Mouse (Mus musculus) layer of hippocampus, postnatal 14 days (tissue): ENCODE results near the gene Pitx3. TPM values are rescaled to one million over a fixed set of nuclear protein-coding genes. Genes with fewer than 3 reads are reported as not detected.
"Not testable (repeated sequence)": the region's sequence is repeated elsewhere in the genome, so short reads cannot be mapped to it uniquely, and the experiment has no call there.

Source experiments
- DNase-seq, 2 experiments: peaks; one replicate each; pipeline ENCODE4 v3.0.0; 2021 to 2022; ENCODE audit warnings: low spot score in 2 of 2, mixed read lengths in 1 of 2
- long read RNA-seq, 2 experiments: library from polyadenylated mRNA; stranded (forward); transcript quantifications; one replicate each; pipeline ENCODE4 v2.0.0; 2021
- total RNA-seq, 2 experiments: library from RNA; stranded (reverse); gene quantifications; 2 replicates each; pipeline ENCODE4 v1.2.3; 2021

Gene Pitx3
- total RNA-seq, result not detected
- long read RNA-seq, experiment 1, result 0 reads
- long read RNA-seq, experiment 2, result 0 reads

DNA sequence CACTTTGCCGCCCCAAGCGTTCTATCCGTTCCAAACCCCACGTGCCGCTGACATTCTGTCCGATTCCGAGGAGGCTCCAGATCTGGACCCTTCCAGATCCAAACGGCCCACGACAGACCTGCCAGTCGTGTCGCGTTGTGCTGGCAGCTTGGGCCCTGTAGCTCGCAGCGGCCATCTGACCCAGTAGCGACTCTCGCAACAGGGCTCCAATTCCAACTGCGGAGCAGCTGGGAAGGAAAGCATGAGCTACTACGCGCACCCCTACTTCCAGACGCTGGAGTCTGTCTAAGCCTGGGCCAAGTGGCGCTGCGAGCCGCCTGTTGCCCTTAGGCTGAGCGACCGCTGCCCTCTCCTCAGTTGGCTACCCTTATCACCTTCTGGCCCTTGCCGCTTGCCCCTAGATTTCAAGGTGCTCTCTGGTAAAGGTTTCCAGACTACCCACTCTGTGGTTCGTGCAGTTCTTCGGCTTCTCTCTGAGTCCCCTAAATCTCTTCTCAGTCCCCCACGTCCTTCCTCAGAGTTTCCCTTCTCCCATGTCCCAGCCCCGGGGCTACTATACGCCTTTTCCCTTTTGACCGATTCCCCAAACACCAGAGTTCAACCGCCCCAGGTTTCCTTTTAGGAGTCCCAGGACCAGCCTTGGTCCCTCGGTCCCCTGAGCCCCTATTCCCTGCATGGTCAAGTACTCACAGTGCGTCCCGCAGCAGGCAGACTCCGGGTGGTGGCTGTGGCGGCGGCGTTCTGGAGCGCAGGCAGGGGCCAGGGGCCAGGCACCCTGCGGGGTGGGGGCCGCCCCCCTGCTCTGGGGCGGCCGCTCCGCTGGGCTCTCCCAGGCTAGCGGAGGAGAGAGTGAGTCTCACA is at the start of gene Pitx3:
Gene Pitx3, minus strand, starts transcription at position 816 of the 861 bp plus-strand sequence.
- peak in 1 of 2 experiments; percentile 4 for DNase-seq

DNA sequence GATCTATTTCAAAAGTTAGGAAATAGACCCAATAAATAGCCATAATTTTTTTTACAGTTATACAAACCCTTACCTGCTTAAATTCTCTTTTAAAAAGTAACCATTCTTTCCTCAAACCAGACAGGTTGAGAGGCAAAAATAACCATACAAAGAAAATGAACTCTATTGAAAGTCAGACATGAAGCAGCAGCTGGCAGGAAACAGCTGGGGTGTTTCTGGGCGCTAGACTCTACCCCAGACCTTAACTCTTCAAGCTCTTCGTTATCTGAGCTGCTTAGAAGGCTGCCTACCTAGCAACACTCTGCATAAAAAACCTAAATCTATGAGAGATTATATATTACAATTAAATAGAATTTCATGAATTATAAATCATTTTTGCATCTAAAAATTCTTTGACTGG is 39.1 kb upstream of the Pitx3 start:
- DNase-seq, result no peak

- peak; percentile 15 to 17 for DNase-seq
Measured at GRCm38 (mm10) chr19:46186611-46187010, 38.5 kb upstream of the Pitx3 start.

DNA sequence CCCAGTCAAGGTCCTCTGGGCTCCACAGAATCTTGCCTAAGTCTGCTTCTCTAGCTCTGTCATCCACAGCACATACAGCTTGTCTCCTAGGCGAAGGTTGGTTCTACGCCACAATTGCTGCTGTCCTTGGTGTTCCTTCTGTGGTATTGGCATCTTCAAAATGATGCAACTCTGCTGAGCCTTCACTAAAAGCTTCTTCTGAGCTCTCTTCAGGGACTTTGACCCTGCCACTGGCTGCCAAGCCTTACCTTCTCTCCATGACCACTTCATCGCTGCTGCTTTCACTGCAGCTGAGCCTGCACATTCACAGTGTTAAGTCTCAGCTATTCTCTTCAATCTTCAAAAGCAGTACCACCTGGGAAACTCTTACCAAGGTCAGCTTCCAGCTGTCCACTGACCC is 34.1 kb upstream of the Pitx3 start:
- DNase-seq, result no peak

GRCm38 (mm10) chr19:46180274-46180673 is 32.1 kb upstream of the Pitx3 start:
- DNase-seq, result no peak

- no peak for DNase-seq
Measured at GRCm38 (mm10) chr19:46177046-46177445, 28.9 kb upstream of the Pitx3 start.

DNA sequence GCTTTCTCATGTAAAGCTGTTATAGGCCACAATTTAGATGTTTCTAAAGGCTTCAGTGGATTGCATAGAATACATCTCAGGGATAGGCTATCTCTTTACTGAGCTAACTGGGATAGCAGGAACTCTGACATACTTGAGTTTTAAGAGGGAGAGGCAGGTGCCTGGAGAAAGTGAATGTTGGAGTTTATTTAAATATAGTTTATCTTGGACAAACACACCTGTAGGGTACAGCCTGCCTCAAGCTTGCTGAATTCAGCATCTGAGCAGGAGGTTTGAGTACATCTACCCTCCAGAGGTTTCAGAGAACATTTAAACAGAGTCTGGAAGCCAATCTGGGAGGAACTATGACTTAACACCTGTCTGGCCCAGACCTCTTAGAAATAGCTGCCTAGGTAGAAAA is 27.0 kb upstream of the Pitx3 start:
- no peak for DNase-seq

GRCm38 (mm10) chr19:46172541-46172940 is 24.4 kb upstream of the Pitx3 start:
- no peak for DNase-seq

GRCm38 (mm10) chr19:46169913-46170312 is 21.8 kb upstream of the Pitx3 start:
- DNase-seq, result no peak

GRCm38 (mm10) chr19:46169396-46169795 is 21.3 kb upstream of the Pitx3 start:
- DNase-seq, result no peak

DNA sequence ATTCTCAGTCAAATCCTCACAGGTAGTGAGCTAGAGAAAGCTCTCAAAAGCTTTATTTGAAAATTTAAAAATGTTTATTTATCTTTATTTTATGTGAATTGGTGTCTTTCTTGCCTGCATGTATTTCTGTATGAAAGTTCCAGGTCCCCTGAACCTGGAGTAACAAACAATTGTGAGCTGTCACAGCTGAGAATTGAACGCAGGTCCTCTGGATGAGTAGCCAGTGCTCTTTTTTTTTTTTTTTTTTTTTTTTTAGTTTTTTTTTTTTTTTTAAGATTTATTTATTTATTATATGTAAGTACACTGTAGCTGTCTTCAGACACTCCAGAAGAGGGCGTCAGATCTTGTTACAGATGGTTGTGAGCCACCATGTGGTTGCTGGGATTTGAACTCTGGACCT is 19.0 kb upstream of the Pitx3 start:
- not testable (repeated sequence) for DNase-seq

GRCm38 (mm10) chr19:46165950-46166349 is 17.8 kb upstream of the Pitx3 start:
- no peak for DNase-seq

DNA sequence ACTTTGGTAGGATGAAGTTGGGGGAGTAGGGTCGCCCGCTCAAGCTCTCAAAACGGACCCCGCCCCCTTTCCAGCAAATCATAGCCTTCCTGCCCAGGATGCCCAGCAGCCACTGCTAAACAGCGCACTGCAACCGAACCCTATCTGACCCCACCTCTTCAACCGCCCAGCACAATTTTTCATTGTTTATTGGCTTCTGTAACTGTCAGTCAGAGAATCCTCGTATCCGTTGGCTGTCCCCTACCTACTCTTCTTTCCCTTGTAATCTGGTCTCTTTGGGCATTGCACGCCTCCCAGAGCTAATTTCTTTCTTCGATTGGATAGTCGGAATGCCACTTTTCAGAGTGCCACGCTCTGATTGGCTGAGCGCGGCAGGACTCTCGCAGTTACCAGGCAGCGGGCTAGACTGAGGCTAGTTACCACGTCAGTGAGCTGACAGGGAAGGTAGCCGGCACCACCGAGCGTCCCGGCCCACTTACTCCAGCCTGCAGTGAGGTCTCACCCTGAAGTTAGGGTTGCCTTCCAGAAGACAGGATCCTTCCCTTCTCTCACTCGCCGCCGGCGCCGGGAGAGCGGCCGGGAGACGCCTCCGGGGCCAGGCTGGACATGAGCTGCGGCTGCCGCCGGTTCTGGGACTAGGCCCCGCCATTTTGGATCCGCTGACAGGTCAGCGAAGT is 4.1 kb upstream of the Pitx3 start, which contains the start of gene Gbf1:
Gene Gbf1, plus strand, starts transcription at position 383 of the 677 bp plus-strand sequence.
- peak; percentile 94 to 99 for DNase-seq

- DNase-seq, result no peak
Measured at GRCm38 (mm10) chr19:46149091-46149490, 965 bp upstream of the Pitx3 start.

DNA sequence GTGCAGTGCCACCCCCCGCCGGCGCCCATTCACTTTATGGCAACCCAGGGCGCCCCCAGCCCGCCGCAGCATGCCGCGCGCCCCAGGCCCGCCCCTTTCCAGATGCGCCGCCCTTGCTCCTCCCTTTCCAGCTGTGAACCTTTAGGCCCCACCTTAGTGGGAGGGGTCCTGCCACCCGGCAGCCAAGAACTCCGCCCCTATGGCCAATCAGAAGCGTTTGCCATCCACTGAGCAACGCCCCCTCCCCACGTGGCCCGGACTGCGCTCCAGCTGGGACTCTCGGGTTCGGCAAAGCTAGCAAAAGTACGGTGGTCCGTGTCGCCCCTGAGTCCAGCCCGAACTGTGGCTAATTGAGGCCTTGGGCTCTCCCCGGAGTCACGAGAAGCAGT is 240 bp upstream of the Pitx3 start:
- peak; percentile 42 to 64 for DNase-seq

- DNase-seq, result no peak
Measured at GRCm38 (mm10) chr19:46141091-46141490, 7.0 kb downstream of the Pitx3 start.

DNA sequence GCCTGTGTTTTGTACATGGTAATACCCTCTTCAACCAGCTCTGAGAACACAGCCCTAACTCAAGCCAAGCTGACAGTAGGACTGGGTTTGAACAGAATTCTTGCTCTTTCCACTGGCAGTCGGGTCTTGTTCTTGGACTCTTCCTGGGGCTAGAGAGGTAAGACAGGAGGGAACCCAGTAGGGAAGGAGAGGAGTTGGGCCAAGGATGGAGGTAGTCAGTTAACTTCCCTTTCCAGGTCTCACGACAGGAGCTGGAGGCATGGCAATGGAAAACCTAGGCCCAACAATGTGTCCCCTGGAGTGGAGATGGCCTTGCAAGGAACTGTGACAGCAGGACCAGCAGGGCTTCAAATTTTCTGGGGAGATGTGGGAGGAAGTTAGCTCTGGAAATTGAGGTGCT is 7.8 kb downstream of the Pitx3 start:
- DNase-seq, result no peak

GRCm38 (mm10) chr19:46136639-46137580 is 11.2 kb downstream of the Pitx3 start:
- peak; percentile 44 to 48 for DNase-seq

DNA sequence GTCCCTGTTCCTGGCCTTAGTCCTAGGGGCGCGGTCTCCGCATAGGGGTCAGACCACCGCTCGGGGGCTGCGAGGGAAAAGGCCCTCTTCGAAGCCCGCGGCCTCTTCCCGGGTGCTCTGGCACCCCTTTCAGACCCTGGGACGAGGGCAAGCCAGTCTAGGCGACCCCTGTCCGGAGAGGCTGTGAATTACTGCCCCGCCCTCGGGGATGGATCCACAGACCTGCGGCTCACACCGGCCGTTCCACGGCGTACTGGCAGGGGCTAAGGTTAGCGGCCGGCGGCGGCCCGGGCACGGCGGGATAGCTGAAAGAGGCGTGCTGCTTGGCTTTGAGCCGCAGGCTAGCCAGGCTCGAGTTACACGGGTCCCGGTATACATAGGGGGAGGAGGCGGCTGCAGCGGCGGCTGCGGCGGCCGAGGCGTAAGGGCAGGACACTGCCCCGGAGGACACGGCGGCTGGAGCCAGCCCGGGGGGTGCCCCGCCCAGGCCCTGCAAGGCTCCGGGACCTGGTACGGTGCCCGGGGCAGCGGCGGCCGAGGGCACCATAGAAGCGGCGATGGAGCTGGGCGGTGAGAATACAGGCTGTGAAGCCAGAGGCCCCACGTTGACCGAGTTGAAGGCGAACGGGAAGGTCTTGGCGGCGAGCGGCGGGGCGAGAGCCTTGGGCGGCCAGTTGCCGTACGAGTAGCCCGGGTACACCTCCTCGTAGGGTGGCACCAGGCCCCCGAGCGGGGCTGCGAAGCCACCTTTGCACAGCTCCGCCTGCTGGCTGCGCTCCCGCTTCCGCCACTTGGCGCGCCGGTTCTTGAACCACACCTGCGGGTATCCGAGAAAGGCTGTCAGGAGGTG is 12.1 kb downstream of the Pitx3 start:
- DNase-seq, result peak in 1 of 2 experiments; percentile 12

- DNase-seq, result peak; percentile 91 to 93
Measured at GRCm38 (mm10) chr19:46135297-46135696, 12.8 kb downstream of the Pitx3 start.
